Mouse (Mus musculus) E14TG2a.4 (cell line): ENCODE data around the gene Camsap3.

ENCODE experiments used
- H3K27me3 ChIP-seq: 2 replicates; pipeline ENCODE4 v1.6.1; 2014; ENCODE audit warnings: low read length, control low read depth; ENCODE audit not compliant: insufficient read depth
- H3K36me3 ChIP-seq: 2 replicates; pipeline ENCODE4 v1.6.1; 2014; ENCODE audit warnings: low read length, control low read depth; ENCODE audit not compliant: insufficient read depth
- H3K4me1 ChIP-seq: replicated peaks from 2 replicates; pipeline ENCODE4 v1.6.1; 2014; ENCODE audit warnings: low read depth, low read length, control low read depth
- H3K4me3 ChIP-seq: replicated peaks from 2 replicates; pipeline ENCODE4 v1.5.1; 2014; ENCODE audit warnings: mild to moderate bottlenecking, low read length
- H3K9me3 ChIP-seq: 2 replicates; pipeline ENCODE4 v1.6.1; 2014; ENCODE audit warnings: low read length, control low read depth
- CTCF ChIP-seq: conservative IDR thresholded peaks from 2 replicates; pipeline ENCODE4 v1.5.1; 2014; ENCODE audit warnings: low read length
- NANOG ChIP-seq: IDR thresholded peaks from 2 replicates; pipeline ENCODE4 v1.6.1; 2014; ENCODE audit warnings: borderline replicate concordance, low read length, mixed read lengths
- POU5F1 ChIP-seq: IDR thresholded peaks from 2 replicates; pipeline ENCODE4 v1.6.1; 2014; ENCODE audit warnings: low read length, borderline replicate concordance

Camsap3 gene

GRCm38 (mm10) chr8:3609816-3610150, 22.7 kb downstream of the Camsap3 start:
- H3K4me3 ChIP-seq = no peak overlapping the region
- no peaks in the 10 kb centered on the region for H3K27me3 ChIP-seq
- H3K4me1 ChIP-seq = peaks cover 80% of the 10 kb centered on the region
- no peak for TF ChIP-seq NANOG
- no peak for TF ChIP-seq CTCF
- no peak for TF ChIP-seq POU5F1
- H3K9me3 ChIP-seq = no peaks in the 10 kb centered on the region
- peaks cover 100% of the 10 kb centered on the region for H3K36me3 ChIP-seq

- no peak for TF ChIP-seq NANOG
- no peak for TF ChIP-seq POU5F1
- no peak for TF ChIP-seq CTCF
- no peaks in the 10 kb centered on the region for H3K27me3 ChIP-seq
- peaks cover 32% of the 10 kb centered on the region for H3K4me1 ChIP-seq
- H3K36me3 ChIP-seq = peaks cover 48% of the 10 kb centered on the region
- H3K4me3 ChIP-seq = peak within 1 kb of the TSS; percentile 97
- H3K9me3 ChIP-seq = no peaks in the 10 kb centered on the region
Measured at GRCm38 (mm10) chr8:3621199-3621970, 34.3 kb downstream of the Camsap3 start, which contains the start of the genes Xab2 and Pet100. Xab2 (minus strand) TSS chr8:3621316. Pet100 (plus strand) TSS chr8:3621548.

- no peak for TF ChIP-seq CTCF
- TF ChIP-seq NANOG = no peak
- TF ChIP-seq POU5F1 = no peak
- peaks cover 32% of the 10 kb centered on the region for H3K4me1 ChIP-seq
- no peaks in the 10 kb centered on the region for H3K9me3 ChIP-seq
- H3K27me3 ChIP-seq = no peaks in the 10 kb centered on the region
- peak overlapping the region; percentile 97 for H3K4me3 ChIP-seq
- H3K36me3 ChIP-seq = peaks cover 40% of the 10 kb centered on the region
Measured at GRCm38 (mm10) chr8:3622119-3622518, 35.0 kb downstream of the Camsap3 start.

- peaks cover 19% of the 10 kb centered on the region for H3K27me3 ChIP-seq
- peaks cover 20% of the 10 kb centered on the region for H3K36me3 ChIP-seq
- no peak within 1 kb of the TSS for H3K4me3 ChIP-seq
- no peaks in the 10 kb centered on the region for H3K9me3 ChIP-seq
- H3K4me1 ChIP-seq = peaks cover 11% of the 10 kb centered on the region
- TF ChIP-seq CTCF (no peak), NANOG (no peak), POU5F1 (no peak)
Measured at GRCm38 (mm10) chr8:3625445-3625844, 38.4 kb downstream of the Camsap3 start, which contains the start of gene Pcp2. Pcp2 (minus strand) TSS chr8:3625545.

GRCm38 (mm10) chr8:3626971-3627370, 39.9 kb downstream of the Camsap3 start:
- peaks cover 20% of the 10 kb centered on the region for H3K36me3 ChIP-seq
- H3K4me3 ChIP-seq = no peak overlapping the region
- peaks cover 20% of the 10 kb centered on the region for H3K27me3 ChIP-seq
- peaks cover 23% of the 10 kb centered on the region for H3K4me1 ChIP-seq
- TF ChIP-seq POU5F1 (no peak), NANOG (no peak), CTCF (no peak)
- no peaks in the 10 kb centered on the region for H3K9me3 ChIP-seq

GRCm38 (mm10) chr8:3628014-3628413, 40.9 kb downstream of the Camsap3 start:
- Histone ChIP-seq H3K27me3 (peaks cover 20% of the 10 kb centered on the region), H3K9me3 (no peaks in the 10 kb centered on the region), H3K4me3 (no peak overlapping the region), H3K36me3 (peaks cover 20% of the 10 kb centered on the region), H3K4me1 (peaks cover 21% of the 10 kb centered on the region)
- TF ChIP-seq CTCF (peak; percentile 57), POU5F1 (no peak)

GRCm38 (mm10) chr8:3630647-3631477, 43.8 kb downstream of the Camsap3 start, which contains the start of gene Stxbp2:
Stxbp2 (plus strand) TSS chr8:3630955.
- Histone ChIP-seq H3K27me3 (peaks cover 20% of the 10 kb centered on the region), H3K36me3 (peaks cover 35% of the 10 kb centered on the region)
- no peak for TF ChIP-seq CTCF
- no peak for TF ChIP-seq NANOG
- no peak for TF ChIP-seq POU5F1

GRCm38 (mm10) chr8:3631478-3631875, 44.4 kb downstream of the Camsap3 start:
- TF ChIP-seq CTCF (no peak), NANOG (no peak), POU5F1 (no peak)
- peaks cover 20% of the 10 kb centered on the region for H3K27me3 ChIP-seq
- H3K4me1 ChIP-seq = peaks cover 21% of the 10 kb centered on the region
- H3K9me3 ChIP-seq = no peaks in the 10 kb centered on the region
- peak overlapping the region; percentile 89 for H3K4me3 ChIP-seq
- peaks cover 41% of the 10 kb centered on the region for H3K36me3 ChIP-seq

More at GRCm38 (mm10) chr8:3630647-3631477, 43.8 kb downstream of the Camsap3 start, which contains the start of gene Stxbp2:
- Histone ChIP-seq H3K4me3 (peak within 1 kb of the TSS; percentile 89), H3K4me1 (peaks cover 21% of the 10 kb centered on the region), H3K9me3 (no peaks in the 10 kb centered on the region)
